Mouse (Mus musculus) lung, adult 10 weeks (tissue): ENCODE measurements around the gene Tmem136. TPM values are rescaled to one million over a fixed set of nuclear protein-coding genes. Genes with fewer than 3 reads are reported as not detected.

Experiments used
- polyA plus RNA-seq: library from polyadenylated mRNA; stranded (reverse); fragments of 350-450 nt; fragmentation: Illumina TruSeq; extraction: RNeasy Lipid Tissue Mini Kit (QIAGEN cat#74804); gene quantifications from one replicate; pipeline ENCODE4 v1.2.3, GENCODE M21; 2014; ENCODE audit warnings: low read depth, low replicate concordance; ENCODE audit not compliant: insufficient read depth

Tmem136 gene
- polyA plus RNA-seq = 2.1 TPM

DNA sequence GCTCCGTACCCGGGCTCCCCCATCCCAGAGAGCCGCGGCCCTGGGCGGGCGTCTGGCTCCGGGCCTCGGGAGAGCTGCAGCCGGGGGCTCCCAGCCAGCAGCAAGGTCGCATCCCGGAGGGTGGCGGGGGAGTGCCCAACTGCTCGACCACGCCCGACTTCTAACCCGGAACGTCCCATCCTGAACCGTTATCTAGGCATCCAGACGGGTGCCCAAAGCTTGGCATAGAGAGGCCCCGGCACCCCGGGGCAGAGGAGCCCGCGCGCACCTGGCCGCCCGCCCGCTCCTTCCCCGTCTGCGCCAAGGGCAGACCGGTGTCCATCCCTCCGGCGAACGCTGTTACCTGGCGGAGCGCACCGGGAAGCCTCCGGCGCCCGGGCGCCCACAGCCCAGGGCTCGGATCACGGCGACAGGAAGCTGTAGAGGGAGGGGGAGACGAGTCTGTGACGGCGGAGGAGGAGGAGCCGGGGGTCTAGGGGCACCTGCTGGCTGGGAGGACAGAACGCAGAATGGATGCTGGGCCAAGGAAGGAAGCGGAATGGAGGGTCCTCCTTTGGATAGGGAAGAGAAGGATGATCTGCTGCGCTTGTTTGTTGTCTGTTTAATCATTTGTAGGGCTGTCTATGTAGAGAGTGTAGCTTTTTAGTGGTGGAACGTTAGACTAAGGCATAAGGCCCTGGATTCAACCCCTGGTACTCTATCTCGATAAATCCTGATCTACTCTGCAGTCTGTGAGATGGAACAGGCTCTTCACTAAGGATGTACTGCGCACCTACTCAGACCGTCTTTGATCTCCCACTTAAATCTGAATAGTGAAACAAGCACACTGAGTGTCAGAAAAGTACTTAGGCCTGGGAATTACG is at the start of gene Tmem136:
Gene Tmem136, minus strand, starts transcription at position 437 of the 863 bp plus-strand sequence.

DNA sequence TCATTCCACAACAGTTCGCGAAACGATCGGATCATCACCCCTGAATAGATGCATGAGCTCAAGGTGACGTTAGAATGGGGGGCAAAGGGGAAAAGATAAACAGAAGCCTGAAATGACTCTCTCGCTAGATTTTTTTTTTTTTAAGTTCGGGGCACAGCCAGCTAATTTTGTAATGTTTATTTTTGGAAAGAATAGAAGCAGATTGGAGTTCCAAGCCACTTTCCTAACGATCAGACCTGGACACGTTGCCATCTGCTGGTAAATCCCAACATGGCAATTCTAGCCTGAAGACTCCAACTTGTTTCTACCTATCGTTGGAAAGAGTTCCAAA is 9.2 kb downstream of the Tmem136 start, which contains the start of gene Arhgef12:
Gene Arhgef12, minus strand, starts transcription at position 53 of the 331 bp plus-strand sequence.

Other genes with a start within 250 kb of the Tmem136 start
- gene Grik4, start 172.1 kb downstream of the Tmem136 start, polyA plus RNA-seq = 0.23 TPM
- gene Arhgef12, start 9.3 kb downstream of the Tmem136 start, polyA plus RNA-seq = 27.2 TPM
- gene Pou2f3, start 93.8 kb upstream of the Tmem136 start, polyA plus RNA-seq = 0.29 TPM
- 5.1 TPM for gene Oaf, start 123.3 kb upstream of the Tmem136 start, polyA plus RNA-seq
- 2.2 TPM for gene Trim29, start 194.3 kb upstream of the Tmem136 start, polyA plus RNA-seq